10 mouse cellular contexts compared by ENCODE assay signal in genomic region chr10:59667377-59667776, GRCm38 (mm10). TPM values are rescaled to one million over a fixed set of nuclear protein-coding genes. Genes with fewer than 3 reads are reported as not detected.
DNase-seq lines count a peak whose midpoint lies in the region; ATAC-seq and TF ChIP-seq lines count a peak whose summit lies in the region.
"Had no signal": no experiment of that assay in that cellular context is flagged by ENCODE, and none has a peak within 500 bp of the region (broad histone marks: within the 10 kb centered on the region; RNA-seq: fewer than 3 reads in every experiment).

No protein-coding gene starts in this region.

- DNase-seq in forebrain, embryonic 11.5 days (ENCODE audit: low spot score) = no peak
- DNase-seq in right cerebral cortex, postnatal 10 days (ENCODE audit: low spot score in 2 of 2) = peak; percentile 53 to 55
- no peak for DNase-seq in right cerebral cortex, postnatal 14 days
- DNase-seq in liver, postnatal 0 days = no peak
- DNase-seq in testis, postnatal 10 days (ENCODE audit: low spot score) = no peak

- no peak overlapping the region for H3K9ac ChIP-seq in forebrain, embryonic 15.5 days (replicated peaks)
- no peak overlapping the region for H3K9ac ChIP-seq in forebrain, embryonic 11.5 days (ENCODE audit: low read length)
- H3K9ac ChIP-seq in lung, embryonic 16.5 days (ENCODE audit: low read length) = no peak overlapping the region
- H3K9ac ChIP-seq in liver, postnatal 0 days (replicated peaks) = no peak overlapping the region

- H3K4me3 ChIP-seq in forebrain, embryonic 15.5 days = no peak overlapping the region
- H3K4me3 ChIP-seq in forebrain, embryonic 11.5 days (ENCODE audit: low read depth, low read length) = no peak overlapping the region
- H3K4me3 ChIP-seq in lung, embryonic 16.5 days (ENCODE audit: low read length) = no peak overlapping the region
- H3K4me3 ChIP-seq in liver, postnatal 0 days (ENCODE audit: low read depth, low read length) = no peak overlapping the region
- H3K4me3 ChIP-seq: erythroblast, embryonic 14.5 days; megakaryocyte, embryonic 14.5 days had no signal

- no peaks in the 10 kb centered on the region for H3K9me3 ChIP-seq in forebrain, embryonic 15.5 days
- no peaks in the 10 kb centered on the region for H3K9me3 ChIP-seq in forebrain, embryonic 11.5 days (ENCODE audit: control insufficient read depth, low read length)
- no peaks in the 10 kb centered on the region for H3K9me3 ChIP-seq in lung, embryonic 16.5 days (ENCODE audit: control insufficient read depth, low read length)
- H3K9me3 ChIP-seq in liver, postnatal 0 days (ENCODE audit: low read length) = no peaks in the 10 kb centered on the region

- 0 out of 2 replicates have a peak, but pooled peaks have one; percentile 11 for ATAC-seq in forebrain, embryonic 15.5 days (replicated peaks)
- ATAC-seq in forebrain, embryonic 11.5 days (replicated peaks; ENCODE audit: low FRiP score) = no peak
- ATAC-seq in hematopoietic stem cell, adult 5-6 weeks (replicated peaks in 1 of 2; ENCODE audit: insufficient read depth in 1 of 2, low FRiP score in 2 of 2, low TSS enrichment in 1 of 2, low read depth in 1 of 2, poor library complexity in 2 of 2, severe bottlenecking in 2 of 2) = peak; percentile 62 to 65
- ATAC-seq in lung, embryonic 16.5 days (ENCODE audit: low read depth) = peak; percentile 87
- ATAC-seq in liver, postnatal 0 days = no peak

- peaks cover 11% of the 10 kb centered on the region for H3K4me1 ChIP-seq in forebrain, embryonic 15.5 days
- no peaks in the 10 kb centered on the region for H3K4me1 ChIP-seq in forebrain, embryonic 11.5 days (replicated peaks; ENCODE audit: control insufficient read depth, insufficient read depth, low read length)
- peaks cover 15% of the 10 kb centered on the region for H3K4me1 ChIP-seq in lung, embryonic 16.5 days (replicated peaks; ENCODE audit: control insufficient read depth, insufficient read depth, low read length)
- no peaks in the 10 kb centered on the region for H3K4me1 ChIP-seq in liver, postnatal 0 days (ENCODE audit: insufficient read depth)

- no peak for TF ChIP-seq CTCF in liver, postnatal 0 days (IDR thresholded peaks at IDR 0.05; ENCODE audit: low read depth)

- no peaks in the 10 kb centered on the region for H3K27me3 ChIP-seq in forebrain, embryonic 15.5 days
- no peaks in the 10 kb centered on the region for H3K27me3 ChIP-seq in forebrain, embryonic 11.5 days (ENCODE audit: control insufficient read depth, insufficient read depth, low read length)
- no peaks in the 10 kb centered on the region for H3K27me3 ChIP-seq in lung, embryonic 16.5 days (ENCODE audit: control insufficient read depth, insufficient read depth, low read depth, low read length)
- H3K27me3 ChIP-seq in liver, postnatal 0 days (ENCODE audit: insufficient read depth, low read length) = no peaks in the 10 kb centered on the region
- H3K27me3 ChIP-seq: megakaryocyte, embryonic 14.5 days had no signal

- H3K27ac ChIP-seq in forebrain, embryonic 15.5 days (replicated peaks) = no peak overlapping the region
- no peak overlapping the region for H3K27ac ChIP-seq in forebrain, embryonic 11.5 days (ENCODE audit: low read depth, low read length)
- H3K27ac ChIP-seq in lung, embryonic 16.5 days (ENCODE audit: low read length) = peak overlapping the region; percentile 68
- H3K27ac ChIP-seq in liver, postnatal 0 days (ENCODE audit: low read depth) = no peak overlapping the region

- 51% methylated on average over 6 of the region's 6 CpGs for WGBS in forebrain, embryonic 15.5 days
- WGBS in forebrain, embryonic 11.5 days = 71% methylated on average over 6 of the region's 6 CpGs
- WGBS in lung, embryonic 16.5 days = 29% methylated on average over 6 of the region's 6 CpGs
- WGBS in liver, postnatal 0 days (ENCODE audit: insufficient replicate concordance) = 54% methylated on average over 6 of the region's 6 CpGs

- no peak for TF ChIP-seq EP300 in liver, postnatal 0 days (IDR thresholded peaks at IDR 0.05; ENCODE audit: low read depth)

- no peak overlapping the region for H3K4me2 ChIP-seq in forebrain, embryonic 15.5 days (replicated peaks)
- H3K4me2 ChIP-seq in forebrain, embryonic 11.5 days (ENCODE audit: low read depth, low read length, severe bottlenecking) = no peak overlapping the region
- H3K4me2 ChIP-seq in lung, embryonic 16.5 days (ENCODE audit: low read depth, low read length) = no peak overlapping the region
- no peak overlapping the region for H3K4me2 ChIP-seq in liver, postnatal 0 days (ENCODE audit: low read depth, low read length)

- H3K36me3 ChIP-seq in forebrain, embryonic 15.5 days = no peaks in the 10 kb centered on the region
- H3K36me3 ChIP-seq in forebrain, embryonic 11.5 days (ENCODE audit: control insufficient read depth, insufficient read depth, low read length) = no peaks in the 10 kb centered on the region
- H3K36me3 ChIP-seq in lung, embryonic 16.5 days (ENCODE audit: control insufficient read depth, insufficient read depth, low read length) = no peaks in the 10 kb centered on the region
- no peaks in the 10 kb centered on the region for H3K36me3 ChIP-seq in liver, postnatal 0 days (replicated peaks; ENCODE audit: insufficient read depth, low read length)

RNA-seq across cellular contexts. Expression of gene Micu1, which starts 34.9 kb away (rescaled TPM):
- polyA plus RNA-seq in forebrain, embryonic 15.5 days (2015; fragmentation: Nextera tagmentation; extraction: Ambion mirVana) = 75.9 and 79.1 TPM in 2 replicates
- polyA plus RNA-seq in forebrain, embryonic 11.5 days (2014; fragmentation: Nextera tagmentation; extraction: Ambion mirVana) = 65.0 and 69.3 TPM in 2 replicates
- 26.7 and 66.4 TPM in 2 replicates for total RNA-seq in hematopoietic stem cell, adult 5-6 weeks (2017)
- 68.8 and 69.1 TPM in 2 replicates for polyA plus RNA-seq in lung, embryonic 16.5 days (2015; fragmentation: Nextera tagmentation; extraction: Ambion mirVana)
- 24.8 and 26.4 TPM in 2 replicates for polyA plus RNA-seq in liver, postnatal 0 days (2015; fragmentation: Nextera tagmentation; extraction: Ambion mirVana)

RNA-seq across cellular contexts. Expression of gene Mcu, which starts 50.9 kb away (rescaled TPM):
- 22.1 and 22.8 TPM in 2 replicates for polyA plus RNA-seq in forebrain, embryonic 15.5 days (2015; fragmentation: Nextera tagmentation; extraction: Ambion mirVana)
- polyA plus RNA-seq in forebrain, embryonic 11.5 days (2014; fragmentation: Nextera tagmentation; extraction: Ambion mirVana) = 20.8 and 22.3 TPM in 2 replicates
- total RNA-seq in hematopoietic stem cell, adult 5-6 weeks (2017) = 23.1 and 26.9 TPM in 2 replicates
- 30.6 and 33.3 TPM in 2 replicates for polyA plus RNA-seq in lung, embryonic 16.5 days (2015; fragmentation: Nextera tagmentation; extraction: Ambion mirVana)
- 11.8 and 13.5 TPM in 2 replicates for polyA plus RNA-seq in liver, postnatal 0 days (2015; fragmentation: Nextera tagmentation; extraction: Ambion mirVana)

RNA-seq across cellular contexts. Expression of gene Gm10322, which starts 51.5 kb away (rescaled TPM):
- not detected in 2 replicates for polyA plus RNA-seq in forebrain, embryonic 15.5 days (2015; fragmentation: Nextera tagmentation; extraction: Ambion mirVana)
- polyA plus RNA-seq in forebrain, embryonic 11.5 days (2014; fragmentation: Nextera tagmentation; extraction: Ambion mirVana) = not detected in 2 replicates
- not detected in 2 replicates for total RNA-seq in hematopoietic stem cell, adult 5-6 weeks (2017)
- polyA plus RNA-seq in lung, embryonic 16.5 days (2015; fragmentation: Nextera tagmentation; extraction: Ambion mirVana) = not detected in 2 replicates
- not detected in 2 replicates for polyA plus RNA-seq in liver, postnatal 0 days (2015; fragmentation: Nextera tagmentation; extraction: Ambion mirVana)
- polyA plus RNA-seq: erythroblast, embryonic 14.5 days had no signal

Comparison
In these comparisons a context has a peak if more than half of its experiments do, and no peak if none do; other contexts are left out.
1. ATAC-seq: peak in forebrain, embryonic 15.5 days (single experiment), hematopoietic stem cell, adult 5-6 weeks (2 of 2) and lung, embryonic 16.5 days (single experiment); none in forebrain, embryonic 11.5 days (single experiment) and liver, postnatal 0 days (single experiment).
2. DNase-seq: peak in right cerebral cortex, postnatal 10 days (2 of 2); none in forebrain, embryonic 11.5 days (single experiment), right cerebral cortex, postnatal 14 days (single experiment), liver, postnatal 0 days (single experiment) and testis, postnatal 10 days (single experiment).